Comparison of ENCODE assay signal across 8 mouse cellular contexts in the genomic region with DNA sequence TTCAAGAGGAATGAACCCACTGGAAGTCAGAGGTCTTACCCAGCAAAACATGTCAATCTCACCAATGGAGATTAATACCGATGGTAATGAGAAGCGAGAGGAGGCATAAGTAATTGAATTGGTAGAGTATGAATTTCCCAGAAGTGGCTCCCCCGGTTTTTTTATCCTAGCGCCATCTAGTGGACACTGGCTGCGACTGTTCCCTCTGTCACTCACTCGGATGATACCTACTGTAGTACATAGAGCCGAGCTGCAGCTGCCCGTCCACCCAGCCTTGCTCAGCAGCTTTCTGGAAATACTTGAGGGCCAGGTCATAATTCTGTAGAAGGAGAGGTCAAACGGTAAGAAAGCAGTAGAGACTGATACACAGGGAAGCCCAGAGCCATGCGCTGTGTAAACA. TPM values are rescaled to one million over a fixed set of nuclear protein-coding genes. Genes with fewer than 3 reads are reported as not detected.
DNase-seq lines count a peak whose midpoint lies in the region; ATAC-seq and TF ChIP-seq lines count a peak whose summit lies in the region.

No protein-coding gene starts in this region.

- dilution Hi-C loops in CH12.LX (cut with MboI; ENCODE audit: extremely low pct_ligation_motif_present, extremely low pct_unique_long_range_greater_than_20kb, low sequenced_read_pairs), result no loop called here

- no peaks in the 10 kb centered on the region for H3K27me3 ChIP-seq in CH12.LX (replicated peaks)
- H3K27me3 ChIP-seq in embryonic facial prominence, embryonic 10.5 days (replicated peaks; ENCODE audit: low read depth, poor library complexity, severe bottlenecking), result no peaks in the 10 kb centered on the region
- no peaks in the 10 kb centered on the region for H3K27me3 ChIP-seq in hindbrain, embryonic 10.5 days (ENCODE audit: insufficient read depth, poor library complexity, severe bottlenecking)
- no peaks in the 10 kb centered on the region for H3K27me3 ChIP-seq in lung, embryonic 16.5 days (ENCODE audit: control insufficient read depth, insufficient read depth, low read depth, low read length)

- in situ Hi-C loops in CH12.LX (cut with MboI; ENCODE audit: low pct_ligation_motif_present, low pct_unique_long_range_greater_than_20kb, low sequenced_read_pairs), result no loop called here

- no peaks in the 10 kb centered on the region for H3K79me2 ChIP-seq in CH12.LX (replicated peaks; ENCODE audit: control insufficient read depth, extremely low read depth, insufficient read depth, poor library complexity, severe bottlenecking)

- no peak overlapping the region for H3K4me2 ChIP-seq in CH12.LX (ENCODE audit: insufficient read depth, low read depth, poor library complexity, severe bottlenecking)
- H3K4me2 ChIP-seq in lung, embryonic 16.5 days (ENCODE audit: low read depth, low read length), result no peak overlapping the region

- H3K4me1 ChIP-seq in CH12.LX (ENCODE audit: control insufficient read depth in 1 of 2, insufficient read depth in 2 of 2), result peaks cover 2 to 29% of the 10 kb centered on the region in 2 experiments; a peak in 3 of 4 replicates
- H3K4me1 ChIP-seq in embryonic facial prominence, embryonic 10.5 days, result no peaks in the 10 kb centered on the region
- no peaks in the 10 kb centered on the region for H3K4me1 ChIP-seq in hindbrain, embryonic 10.5 days (replicated peaks)
- no peaks in the 10 kb centered on the region for H3K4me1 ChIP-seq in lung, embryonic 16.5 days (replicated peaks; ENCODE audit: control insufficient read depth, insufficient read depth, low read length)

- peak; percentile 51 for ATAC-seq in lung, embryonic 16.5 days (ENCODE audit: low read depth)

- WGBS in embryonic facial prominence, embryonic 10.5 days, result 31% methylated on average over 10 of the region's 10 CpGs
- 33% methylated on average over 10 of the region's 10 CpGs for WGBS in hindbrain, embryonic 10.5 days
- WGBS in lung, embryonic 16.5 days, result 25% methylated on average over 10 of the region's 10 CpGs

- no peaks in the 10 kb centered on the region for H3K9me3 ChIP-seq in CH12.LX (replicated peaks; ENCODE audit: low read length)
- H3K9me3 ChIP-seq in embryonic facial prominence, embryonic 10.5 days, result no peaks in the 10 kb centered on the region
- H3K9me3 ChIP-seq in hindbrain, embryonic 10.5 days, result no peaks in the 10 kb centered on the region
- no peaks in the 10 kb centered on the region for H3K9me3 ChIP-seq in lung, embryonic 16.5 days (ENCODE audit: control insufficient read depth, low read length)

- peak; percentile 82 for DNase-seq in CH12.LX (ENCODE audit: extremely low read depth)
- DNase-seq in adrenal gland, postnatal 10 days, result peak; percentile 67
- DNase-seq in embryonic facial prominence, embryonic 10.5 days (ENCODE audit: low spot score), result peak; percentile 72
- peak; percentile 65 for DNase-seq in hindbrain, embryonic 10.5 days (ENCODE audit: low spot score)
- peak; percentile 35 to 67 for DNase-seq in layer of hippocampus, adult 18-20 months (ENCODE audit: low spot score in 2 of 2)
- DNase-seq in ovary, postnatal 36 days (ENCODE audit: low spot score), result peak; percentile 54
- DNase-seq in thymus, postnatal 36 days, result peak; percentile 42 to 46

- H3K27ac ChIP-seq in CH12.LX (ENCODE audit: insufficient read depth, low read depth), result no peak overlapping the region
- H3K27ac ChIP-seq in embryonic facial prominence, embryonic 10.5 days (replicated peaks), result no peak overlapping the region
- H3K27ac ChIP-seq in hindbrain, embryonic 10.5 days, result no peak overlapping the region
- H3K27ac ChIP-seq in lung, embryonic 16.5 days (ENCODE audit: low read length), result no peak overlapping the region

- peak; percentile 70 to 81 for TF ChIP-seq CTCF in CH12.LX (conservative IDR thresholded peaks at IDR 0.05 in 1 of 2, IDR thresholded peaks at IDR 0.05 in 1 of 2; ENCODE audit: low read depth in 2 of 2, low read length in 2 of 2)

- peaks cover 82 to 94% of the 10 kb centered on the region in 2 experiments for H3K36me3 ChIP-seq in CH12.LX (replicated peaks in 1 of 2; ENCODE audit: control insufficient read depth in 1 of 2, insufficient read depth in 1 of 2, low read length in 1 of 2)
- peaks cover 85% of the 10 kb centered on the region for H3K36me3 ChIP-seq in embryonic facial prominence, embryonic 10.5 days (replicated peaks)
- H3K36me3 ChIP-seq in hindbrain, embryonic 10.5 days, result peaks cover 90% of the 10 kb centered on the region
- peaks cover 50% of the 10 kb centered on the region for H3K36me3 ChIP-seq in lung, embryonic 16.5 days (ENCODE audit: control insufficient read depth, insufficient read depth, low read length)

- TF ChIP-seq RAD21 in CH12.LX (IDR thresholded peaks at IDR 0.05; ENCODE audit: low read depth, low read length), result peak; percentile 70

- no peak overlapping the region for H3K4me3 ChIP-seq in CH12.LX (replicated peaks in 1 of 3; ENCODE audit: low read depth in 2 of 3, low read length in 2 of 3, poor library complexity in 1 of 3)
- no peak overlapping the region for H3K4me3 ChIP-seq in embryonic facial prominence, embryonic 10.5 days
- H3K4me3 ChIP-seq in hindbrain, embryonic 10.5 days, result no peak overlapping the region
- no peak overlapping the region for H3K4me3 ChIP-seq in lung, embryonic 16.5 days (ENCODE audit: low read length)

- TF ChIP-seq EP300 in CH12.LX (IDR thresholded peaks at IDR 0.05; ENCODE audit: low read length), result no peak

- H3K9ac ChIP-seq in CH12.LX (ENCODE audit: insufficient read depth, low read depth), result no peak overlapping the region
- H3K9ac ChIP-seq in lung, embryonic 16.5 days (ENCODE audit: low read length), result no peak overlapping the region

- no peak for TF ChIP-seq POLR2A in CH12.LX (IDR thresholded peaks at IDR 0.05; ENCODE audit: low read depth, low read length)

TF ChIP-seq in CH12.LX, 34 proteins besides CTCF, POLR2A, EP300 and RAD21:
- no peak for TF ChIP-seq GABPA (IDR thresholded peaks at IDR 0.05; ENCODE audit: insufficient replicate concordance, low read depth, low read length)
- TF ChIP-seq JUND (conservative IDR thresholded peaks at IDR 0.05; ENCODE audit: low read depth, low read length), result no peak
- 0 out of 2 replicates have a peak, but pooled peaks have one; percentile 23 for TF ChIP-seq MEF2A (IDR thresholded peaks at IDR 0.05; ENCODE audit: borderline replicate concordance, low read depth, low read length)
- TF ChIP-seq MAX (IDR thresholded peaks at IDR 0.05; ENCODE audit: low read length), result no peak
- no peak for TF ChIP-seq MYC (IDR thresholded peaks at IDR 0.05; ENCODE audit: low read depth, low read length)
- TF ChIP-seq NRF1 (IDR thresholded peaks at IDR 0.05; ENCODE audit: low read depth, low read length), result no peak
- peak; percentile 80 for TF ChIP-seq SMC3 (IDR thresholded peaks at IDR 0.05; ENCODE audit: low read depth, low read length)
- peak; percentile 32; the same call in 1 of the 2 replicates for TF ChIP-seq SIN3A (IDR thresholded peaks at IDR 0.05; ENCODE audit: low read length)
- TF ChIP-seq ZC3H11A (IDR thresholded peaks at IDR 0.05; ENCODE audit: low read depth, low read length), result 0 out of 2 replicates have a peak, but pooled peaks have one; percentile 16
- 0 out of 2 replicates have a peak, but pooled peaks have one; percentile 19 for TF ChIP-seq IRF4 (IDR thresholded peaks at IDR 0.05; ENCODE audit: low read depth, low read length)
- TF ChIP-seq HCFC1 (IDR thresholded peaks at IDR 0.05; ENCODE audit: low read depth, low read length), result no peak
- no peak for TF ChIP-seq KAT2A (IDR thresholded peaks at IDR 0.05; ENCODE audit: insufficient replicate concordance, low read length)
- TF ChIP-seq MAFK (IDR thresholded peaks at IDR 0.05; ENCODE audit: insufficient replicate concordance, low read length), result no peak
TF ChIP-seq in CH12.LX: peak in this region for 5.

RNA-seq across cellular contexts. Expression of a gene that starts 27.8 kb away (rescaled TPM):
- 0.29 and 0.34 TPM in 2 replicates for total RNA-seq in CH12.LX (2012; rRNA removed)
- total RNA-seq in CH12.LX (2014; rRNA removed), result not detected in 2 replicates
- 0.21 TPM in 1 of 2 replicates, not detected in the other for polyA plus RNA-seq in CH12.LX (2012; ENCODE audit: insufficient read length, low read depth)
- 10 to 100 TPM; 10.0 to 12.9 TPM for total RNA-seq in adrenal gland, postnatal 10 days (2021)
- 6.1 and 7.0 TPM in 2 replicates for polyA plus RNA-seq in embryonic facial prominence, embryonic 10.5 days (2016; fragmentation: Nextera tagmentation; extraction: Ambion mirVana)
- polyA plus RNA-seq in hindbrain, embryonic 10.5 days (2016; fragmentation: Nextera tagmentation; extraction: Ambion mirVana), result 9.2 and 9.4 TPM in 2 replicates
- total RNA-seq in layer of hippocampus, adult 18-20 months (2021), result 10 to 100 TPM; 31.4 to 35.4 TPM
- polyA plus RNA-seq in lung, embryonic 16.5 days (2015; fragmentation: Nextera tagmentation; extraction: Ambion mirVana), result 7.5 and 7.9 TPM in 2 replicates

RNA-seq across cellular contexts. Expression of a gene that starts 33.0 kb away (rescaled TPM):
- total RNA-seq in CH12.LX (2012; rRNA removed) (126 and 155 TPM in 2 replicates), CH12.LX (2014; rRNA removed) (46.6 and 49.0 TPM in 2 replicates)
- 84.7 and 90.7 TPM in 2 replicates for polyA plus RNA-seq in CH12.LX (2012; ENCODE audit: insufficient read length, low read depth)
- 100 to 1,000 TPM; 122 to 151 TPM for total RNA-seq in adrenal gland, postnatal 10 days (2021)
- polyA plus RNA-seq in embryonic facial prominence, embryonic 10.5 days (2016; fragmentation: Nextera tagmentation; extraction: Ambion mirVana), result 56.3 TPM in 2 replicates
- 61.3 and 74.9 TPM in 2 replicates for polyA plus RNA-seq in hindbrain, embryonic 10.5 days (2016; fragmentation: Nextera tagmentation; extraction: Ambion mirVana)
- total RNA-seq in layer of hippocampus, adult 18-20 months (2021), result 100 to 1,000 TPM; 165 to 179 TPM
- 105 and 106 TPM in 2 replicates for polyA plus RNA-seq in lung, embryonic 16.5 days (2015; fragmentation: Nextera tagmentation; extraction: Ambion mirVana)
